In genomic region chr1:119054468-119054867, GRCm38 (mm10) we compare ENCODE assay signal across 9 mouse cellular contexts. TPM values are rescaled to one million over a fixed set of nuclear protein-coding genes. Genes with fewer than 3 reads are reported as not detected.
A peak's percentile ranks its signal among the peaks of the same experiment; 100 is the strongest.
DNase-seq lines count a peak whose midpoint lies in the region; ATAC-seq and TF ChIP-seq lines count a peak whose summit lies in the region.
"Had no signal": no experiment of that assay in that cellular context is flagged by ENCODE, and none has a peak within 500 bp of the region (broad histone marks: within the 10 kb centered on the region; RNA-seq: fewer than 3 reads in every experiment).

No protein-coding gene starts in this region.

- peak overlapping the region; percentile 88 for H3K9ac ChIP-seq in ES-E14 (ENCODE audit: insufficient read depth, low read depth, low read length, poor library complexity, severe bottlenecking)
- H3K9ac ChIP-seq in hindbrain, embryonic 14.5 days = 0 out of 2 replicates have a peak overlapping the region, but pooled peaks have one; percentile 35
- H3K9ac ChIP-seq in midbrain, embryonic 13.5 days (replicated peaks) = no peak overlapping the region; the same call in 1 of the 2 replicates

- H3K27ac ChIP-seq in ES-E14 (ENCODE audit: insufficient read depth, low read depth, low read length, poor library complexity, severe bottlenecking) = no peak overlapping the region; the same call in 1 of the 2 replicates
- H3K27ac ChIP-seq in hindbrain, embryonic 14.5 days = no peak overlapping the region
- no peak overlapping the region for H3K27ac ChIP-seq in midbrain, embryonic 13.5 days

- in situ Hi-C loops in ES-E14 (cut with MboI; ENCODE audit: low sequenced_read_pairs in 2 of 2, unreplicated experiment in 2 of 2) = loop anchor here in 1 of 2 experiments (25.0 kb wide), 1 partner anchor 417 kb away; the partner anchor contains the start of gene Tfcp2l1

- peaks cover 37% of the 10 kb centered on the region for H3K27me3 ChIP-seq in hindbrain, embryonic 14.5 days (ENCODE audit: control insufficient read depth, insufficient read depth, low read length)
- peaks cover 38% of the 10 kb centered on the region for H3K27me3 ChIP-seq in midbrain, embryonic 13.5 days

- H3K4me2 ChIP-seq in hindbrain, embryonic 14.5 days (replicated peaks) = peak overlapping the region; percentile 99
- H3K4me2 ChIP-seq in midbrain, embryonic 13.5 days (replicated peaks) = peak overlapping the region; percentile 93

- H3K9me3 ChIP-seq in ES-E14 (ENCODE audit: control insufficient read depth, insufficient read depth, low read depth, low read length) = no peaks in the 10 kb centered on the region
- H3K9me3 ChIP-seq in hindbrain, embryonic 14.5 days (ENCODE audit: control insufficient read depth, low read length) = no peaks in the 10 kb centered on the region
- H3K9me3 ChIP-seq in midbrain, embryonic 13.5 days = no peaks in the 10 kb centered on the region

- no peak for DNase-seq in ES-E14 (ENCODE audit: low read depth, low spot score)
- peak; percentile 55 for DNase-seq in embryo, embryonic 10 days (ENCODE audit: low spot score)
- DNase-seq in hindbrain, embryonic 14.5 days (ENCODE audit: low spot score) = no peak
- DNase-seq in right cerebral cortex, postnatal 4 days = no peak
- no peak for DNase-seq in yolk sac, embryonic 10.5 days (ENCODE audit: low spot score)
- no peak for DNase-seq in adrenal gland, postnatal 25 days
- DNase-seq: kidney, adult 9 months had no signal

- no peak for ATAC-seq in hindbrain, embryonic 14.5 days (ENCODE audit: low FRiP score)
- ATAC-seq in midbrain, embryonic 13.5 days = no peak

- H3K4me1 ChIP-seq in ES-E14 (ENCODE audit: control insufficient read depth in 2 of 2, insufficient read depth in 2 of 2, low read length in 2 of 2, poor library complexity in 1 of 2) = peaks cover 15 to 22% of the 10 kb centered on the region in 2 experiments
- peaks cover 27% of the 10 kb centered on the region for H3K4me1 ChIP-seq in hindbrain, embryonic 14.5 days (replicated peaks; ENCODE audit: control insufficient read depth, insufficient read depth, low read length)
- H3K4me1 ChIP-seq in midbrain, embryonic 13.5 days (replicated peaks) = peaks cover 53% of the 10 kb centered on the region

- no peaks in the 10 kb centered on the region for H3K36me3 ChIP-seq in ES-E14 (ENCODE audit: control insufficient read depth, insufficient read depth, low read length, poor library complexity, severe bottlenecking)
- no peaks in the 10 kb centered on the region for H3K36me3 ChIP-seq in hindbrain, embryonic 14.5 days (replicated peaks; ENCODE audit: control insufficient read depth, insufficient read depth)
- no peaks in the 10 kb centered on the region for H3K36me3 ChIP-seq in midbrain, embryonic 13.5 days

- H3K4me3 ChIP-seq in ES-E14 (ENCODE audit: insufficient read depth in 1 of 2, low read depth in 1 of 2, low read length in 2 of 2, poor library complexity in 1 of 2, severe bottlenecking in 1 of 2) = peak overlapping the region; percentile 84 to 86
- peak overlapping the region; percentile 45 for H3K4me3 ChIP-seq in hindbrain, embryonic 14.5 days (replicated peaks; ENCODE audit: low read length)
- peak overlapping the region; percentile 57 for H3K4me3 ChIP-seq in midbrain, embryonic 13.5 days (replicated peaks)

- 15% methylated on average over 6 of the region's 6 CpGs for whole genome bisulfite sequencing in hindbrain, embryonic 14.5 days
- WGBS in midbrain, embryonic 13.5 days = 16% methylated on average over 6 of the region's 6 CpGs

TF ChIP-seq in ES-E14, 5 proteins besides CTCF, POLR2A, EP300 and RAD21:
- TF ChIP-seq ZNF384 (IDR thresholded peaks at IDR 0.05; ENCODE audit: low read depth, low read length) = no peak
- no peak for TF ChIP-seq CHD2 (IDR thresholded peaks at IDR 0.05; ENCODE audit: low read depth, low read length)
- no peak for TF ChIP-seq MAFK (IDR thresholded peaks at IDR 0.05; ENCODE audit: insufficient read depth, low read depth, low read length)
- TF ChIP-seq HCFC1 (IDR thresholded peaks at IDR 0.05; ENCODE audit: borderline replicate concordance, insufficient read depth, low read length) = no peak
- no peak for TF ChIP-seq ZC3H11A (IDR thresholded peaks at IDR 0.05; ENCODE audit: borderline replicate concordance, low read depth, low read length)

RNA-seq across cellular contexts. Expression of gene Gli2, which starts 1.0 kb away (rescaled TPM):
- 9.8 and 12.2 TPM in 2 replicates for total RNA-seq in ES-E14 (2012; rRNA removed)
- polyA plus RNA-seq in hindbrain, embryonic 14.5 days (2014; fragmentation: Nextera tagmentation; extraction: Ambion mirVana) = 1.8 and 2.0 TPM in 2 replicates
- 2.9 and 3.9 TPM in 2 replicates for polyA plus RNA-seq in midbrain, embryonic 13.5 days (2015; fragmentation: Nextera tagmentation; extraction: Ambion mirVana)
- total RNA-seq in adrenal gland, postnatal 25 days (2021) = 0.76 and 0.79 TPM in 2 replicates
- total RNA-seq: common myeloid progenitor, adult 5-6 weeks had no signal
